ENCODE assay signal across 19 mouse cellular contexts in genomic region chr5:66143093-66144032, GRCm38 (mm10). TPM values are rescaled to one million over a fixed set of nuclear protein-coding genes. Genes with fewer than 3 reads are reported as not detected.
DNase-seq lines count a peak whose midpoint lies in the region; ATAC-seq and TF ChIP-seq lines count a peak whose summit lies in the region.
"Had no signal": no experiment of that assay in that cellular context is flagged by ENCODE, and none has a peak within 500 bp of the region (broad histone marks: within the 10 kb centered on the region; RNA-seq: fewer than 3 reads in every experiment).

No protein-coding gene starts in this region.

- no peak overlapping the region for H3K4me2 ChIP-seq in kidney, embryonic 15.5 days
- no peak overlapping the region for H3K4me2 ChIP-seq in midbrain, embryonic 11.5 days
- no peak overlapping the region for H3K4me2 ChIP-seq in midbrain, postnatal 0 days (ENCODE audit: low read depth, low read length, poor library complexity, severe bottlenecking)
- no peak overlapping the region for H3K4me2 ChIP-seq in forebrain, embryonic 13.5 days
- H3K4me2 ChIP-seq: hindbrain, embryonic 12.5 days; liver, embryonic 13.5 days; lung, embryonic 14.5 days; midbrain, embryonic 13.5 days had no signal

- H3K4me3 ChIP-seq in kidney, embryonic 15.5 days (replicated peaks), result no peak overlapping the region
- no peak overlapping the region for H3K4me3 ChIP-seq in midbrain, embryonic 11.5 days (ENCODE audit: low read depth, low read length)
- H3K4me3 ChIP-seq in midbrain, postnatal 0 days (ENCODE audit: low read depth, low read length), result no peak overlapping the region
- H3K4me3 ChIP-seq in forebrain, embryonic 13.5 days, result no peak overlapping the region
- H3K4me3 ChIP-seq: hindbrain, embryonic 12.5 days; liver, embryonic 13.5 days; midbrain, embryonic 13.5 days had no signal

- H3K9me3 ChIP-seq in kidney, embryonic 15.5 days (replicated peaks), result no peaks in the 10 kb centered on the region
- H3K9me3 ChIP-seq in midbrain, embryonic 11.5 days (ENCODE audit: control insufficient read depth, low read length), result no peaks in the 10 kb centered on the region
- no peaks in the 10 kb centered on the region for H3K9me3 ChIP-seq in midbrain, postnatal 0 days (ENCODE audit: low read length)
- H3K9me3 ChIP-seq in forebrain, embryonic 13.5 days (replicated peaks), result no peaks in the 10 kb centered on the region
- H3K9me3 ChIP-seq: hindbrain, embryonic 12.5 days; liver, embryonic 13.5 days; midbrain, embryonic 13.5 days had no signal

- no peak overlapping the region for H3K27ac ChIP-seq in kidney, embryonic 15.5 days
- H3K27ac ChIP-seq in midbrain, embryonic 11.5 days (ENCODE audit: low read depth, low read length), result no peak overlapping the region
- no peak overlapping the region for H3K27ac ChIP-seq in midbrain, postnatal 0 days (ENCODE audit: low read depth, low read length)
- H3K27ac ChIP-seq in forebrain, embryonic 13.5 days, result no peak overlapping the region
- H3K27ac ChIP-seq: hindbrain, embryonic 12.5 days; liver, embryonic 13.5 days; midbrain, embryonic 13.5 days had no signal

- H3K9ac ChIP-seq in kidney, embryonic 15.5 days, result no peak overlapping the region
- no peak overlapping the region for H3K9ac ChIP-seq in midbrain, embryonic 11.5 days (ENCODE audit: low read length)
- no peak overlapping the region for H3K9ac ChIP-seq in midbrain, postnatal 0 days (replicated peaks; ENCODE audit: low read length, poor library complexity, severe bottlenecking)
- no peak overlapping the region for H3K9ac ChIP-seq in forebrain, embryonic 13.5 days
- H3K9ac ChIP-seq: hindbrain, embryonic 12.5 days; liver, embryonic 13.5 days; lung, embryonic 14.5 days; midbrain, embryonic 13.5 days had no signal

- 65% methylated on average over 14 of the region's 14 CpGs for WGBS in kidney, embryonic 15.5 days
- WGBS in midbrain, embryonic 11.5 days, result 86% methylated on average over 14 of the region's 14 CpGs
- 83% methylated on average over 14 of the region's 14 CpGs for WGBS in midbrain, postnatal 0 days
- 83% methylated on average over 14 of the region's 14 CpGs for WGBS in forebrain, embryonic 13.5 days

- no peak for TF ChIP-seq CTCF in midbrain, postnatal 0 days (IDR thresholded peaks at IDR 0.05)

- DNase-seq in kidney, postnatal 25 days, result no peak
- DNase-seq in midbrain, embryonic 11.5 days (ENCODE audit: low spot score, missing footprints), result peak; percentile 80
- DNase-seq in midbrain, postnatal 0 days (ENCODE audit: low spot score), result no peak
- peak; percentile 92 for DNase-seq in fat pad, adult 2 months (ENCODE audit: extremely low read depth, low read depth, low spot score)
- DNase-seq in layer of hippocampus, postnatal 36 days, result no peak
- DNase-seq: adrenal gland, adult 8-10 months; B cell, adult 2 months; cerebellum, adult 9-10 months; gastrocnemius, postnatal 36 days; liver, embryonic 13.5 days; lung, embryonic 14.5 days; right cerebral cortex, postnatal 14 days; thymus, postnatal 25 days had no signal

- no peaks in the 10 kb centered on the region for H3K36me3 ChIP-seq in kidney, embryonic 15.5 days
- no peaks in the 10 kb centered on the region for H3K36me3 ChIP-seq in midbrain, embryonic 11.5 days (ENCODE audit: control insufficient read depth, insufficient read depth, low read length)
- H3K36me3 ChIP-seq in midbrain, postnatal 0 days (ENCODE audit: insufficient read depth, low read length), result no peaks in the 10 kb centered on the region
- no peaks in the 10 kb centered on the region for H3K36me3 ChIP-seq in forebrain, embryonic 13.5 days (ENCODE audit: poor library complexity, severe bottlenecking)
- H3K36me3 ChIP-seq: hindbrain, embryonic 12.5 days; liver, embryonic 13.5 days; midbrain, embryonic 13.5 days had no signal

- peaks cover 12% of the 10 kb centered on the region; the same call in 1 of the 2 replicates for H3K4me1 ChIP-seq in kidney, embryonic 15.5 days
- H3K4me1 ChIP-seq in midbrain, embryonic 11.5 days (ENCODE audit: control insufficient read depth, insufficient read depth, low read length), result no peaks in the 10 kb centered on the region
- H3K4me1 ChIP-seq in midbrain, postnatal 0 days (ENCODE audit: insufficient read depth, low read length), result no peaks in the 10 kb centered on the region
- H3K4me1 ChIP-seq in forebrain, embryonic 13.5 days, result peaks cover 6% of the 10 kb centered on the region; the same call in 1 of the 2 replicates
- H3K4me1 ChIP-seq: hindbrain, embryonic 12.5 days; midbrain, embryonic 13.5 days had no signal

- ATAC-seq in kidney, embryonic 15.5 days (replicated peaks; ENCODE audit: low FRiP score), result 0 out of 2 replicates have a peak, but pooled peaks have one; percentile 22
- no peak for ATAC-seq in midbrain, embryonic 11.5 days (ENCODE audit: low FRiP score)
- no peak for ATAC-seq in midbrain, postnatal 0 days (ENCODE audit: low FRiP score)
- no peak for ATAC-seq in forebrain, embryonic 13.5 days
- ATAC-seq: forebrain, embryonic 16.5 days; midbrain, embryonic 13.5 days had no signal

- H3K27me3 ChIP-seq in kidney, embryonic 15.5 days, result peaks cover under 1% of the 10 kb centered on the region; the same call in 1 of the 2 replicates
- H3K27me3 ChIP-seq in midbrain, embryonic 11.5 days (ENCODE audit: control insufficient read depth, insufficient read depth, low read length), result peaks cover under 1% of the 10 kb centered on the region
- H3K27me3 ChIP-seq in midbrain, postnatal 0 days (ENCODE audit: insufficient read depth, low read length), result no peaks in the 10 kb centered on the region
- H3K27me3 ChIP-seq in forebrain, embryonic 13.5 days, result peaks cover 2% of the 10 kb centered on the region

RNA-seq across cellular contexts. Expression of gene Rbm47, which starts 29.6 kb away (rescaled TPM):
- 60.6 and 64.7 TPM in 2 replicates for polyA plus RNA-seq in kidney, embryonic 15.5 days (2015; fragmentation: Nextera tagmentation; extraction: Ambion mirVana)
- 1.2 and 2.1 TPM in 2 replicates for polyA plus RNA-seq in midbrain, embryonic 11.5 days (2014; fragmentation: Nextera tagmentation; extraction: Ambion mirVana)
- 2.5 and 3.0 TPM in 2 replicates for total RNA-seq in midbrain, postnatal 0 days (2014; rRNA removed)
- polyA plus RNA-seq in midbrain, postnatal 0 days (2015; fragmentation: Nextera tagmentation; extraction: Ambion mirVana), result 1.3 and 1.4 TPM in 2 replicates
- polyA plus RNA-seq in forebrain, embryonic 13.5 days (2015; fragmentation: Nextera tagmentation; extraction: Ambion mirVana), result 2.6 and 3.9 TPM in 2 replicates
- 1 to 10 TPM; 1.8 TPM for total RNA-seq in layer of hippocampus, postnatal 36 days (2021)
- total RNA-seq: MEL had no signal

Comparison
In these comparisons a context has a peak if more than half of its experiments do, and no peak if none do; other contexts are left out.
1. DNase-seq: peak in midbrain, embryonic 11.5 days (single experiment) and fat pad, adult 2 months (single experiment); none in kidney, postnatal 25 days (0 of 2), midbrain, postnatal 0 days (single experiment) and layer of hippocampus, postnatal 36 days (0 of 2).
2. RNA of gene Rbm47, which starts 29.6 kb away (polyA plus RNA-seq): 60.6 to 64.7 TPM in kidney, embryonic 15.5 days; 2.6 to 3.9 TPM in forebrain, embryonic 13.5 days, 1.2 to 2.1 TPM in midbrain, embryonic 11.5 days and 1.3 to 1.4 TPM in midbrain, postnatal 0 days; every median in the first group is over 10 times any median in the second.